8 mouse cellular contexts compared by ENCODE assay signal in genomic region chr7:139187771-139188633, GRCm38 (mm10). TPM values are rescaled to one million over a fixed set of nuclear protein-coding genes. Genes with fewer than 3 reads are reported as not detected.
DNase-seq lines count a peak whose midpoint lies in the region; ATAC-seq lines count a peak whose summit lies in the region.
"Had no signal": no experiment of that assay in that cellular context is flagged by ENCODE, and none has a peak within 500 bp of the region (broad histone marks: within the 10 kb centered on the region; RNA-seq: fewer than 3 reads in every experiment).

No protein-coding gene starts in this region.

- H3K4me2 ChIP-seq in intestine, embryonic 14.5 days (ENCODE audit: low read length): peak overlapping the region; percentile 93

- 0 out of 2 replicates have a peak, but pooled peaks cover 3% of the 10 kb centered on the region for H3K4me1 ChIP-seq in intestine, embryonic 14.5 days (replicated peaks; ENCODE audit: control insufficient read depth, insufficient read depth, low read length)
- H3K4me1 ChIP-seq in limb, embryonic 10.5 days: peaks cover 24% of the 10 kb centered on the region
- peaks cover 14% of the 10 kb centered on the region for H3K4me1 ChIP-seq in midbrain, embryonic 10.5 days

- no peaks in the 10 kb centered on the region for H3K9me3 ChIP-seq in intestine, embryonic 14.5 days (ENCODE audit: control insufficient read depth, low read length)
- H3K9me3 ChIP-seq in limb, embryonic 10.5 days (replicated peaks): peaks cover 4% of the 10 kb centered on the region; the same call in 1 of the 2 replicates
- H3K9me3 ChIP-seq in midbrain, embryonic 10.5 days (replicated peaks): peaks cover 18% of the 10 kb centered on the region; the same call in 1 of the 2 replicates

- peak overlapping the region; percentile 62 for H3K4me3 ChIP-seq in intestine, embryonic 14.5 days (ENCODE audit: low read depth, low read length)
- H3K4me3 ChIP-seq in limb, embryonic 10.5 days: peak overlapping the region; percentile 66
- peak overlapping the region; percentile 78 for H3K4me3 ChIP-seq in midbrain, embryonic 10.5 days

- no peaks in the 10 kb centered on the region for H3K36me3 ChIP-seq in intestine, embryonic 14.5 days (ENCODE audit: control insufficient read depth, insufficient read depth, low read length)
- H3K36me3 ChIP-seq in limb, embryonic 10.5 days: no peaks in the 10 kb centered on the region
- H3K36me3 ChIP-seq in midbrain, embryonic 10.5 days: no peaks in the 10 kb centered on the region

- no peak overlapping the region; the same call in 1 of the 2 replicates for H3K27ac ChIP-seq in intestine, embryonic 14.5 days (ENCODE audit: low read depth)
- peak overlapping the region; percentile 61 for H3K27ac ChIP-seq in limb, embryonic 10.5 days
- peak overlapping the region; percentile 80 for H3K27ac ChIP-seq in midbrain, embryonic 10.5 days (replicated peaks)
- H3K27ac ChIP-seq: macrophage had no signal

- WGBS in intestine, embryonic 14.5 days: under 1% methylated on average over 93 of the region's 94 CpGs
- under 1% methylated on average over 92 of the region's 94 CpGs for WGBS in limb, embryonic 10.5 days
- under 1% methylated on average over 87 of the region's 94 CpGs for WGBS in midbrain, embryonic 10.5 days

- peak; percentile 96 for ATAC-seq in intestine, embryonic 14.5 days (replicated peaks; ENCODE audit: low FRiP score, low TSS enrichment, low read depth)

- H3K27me3 ChIP-seq in intestine, embryonic 14.5 days (replicated peaks; ENCODE audit: control insufficient read depth, insufficient read depth, low read length): peaks cover 44% of the 10 kb centered on the region
- H3K27me3 ChIP-seq in limb, embryonic 10.5 days (ENCODE audit: low read depth, poor library complexity, severe bottlenecking): peaks cover 61% of the 10 kb centered on the region
- peaks cover 70% of the 10 kb centered on the region for H3K27me3 ChIP-seq in midbrain, embryonic 10.5 days (ENCODE audit: low read depth, poor library complexity, severe bottlenecking)

- DNase-seq in adrenal gland, postnatal 36 days: peak; percentile 90 to 94
- DNase-seq in embryo, embryonic 10.5 days (ENCODE audit: low spot score): peak; percentile 91
- DNase-seq in gastrocnemius, postnatal 4 days (ENCODE audit: low spot score in 2 of 2): peak; percentile 75 to 83
- DNase-seq in intestine, embryonic 14.5 days (ENCODE audit: low spot score): no peak
- DNase-seq in limb, embryonic 10.5 days (ENCODE audit: low spot score): peak; percentile 93
- peak; percentile 89 for DNase-seq in midbrain, embryonic 10.5 days (ENCODE audit: low spot score)
- peak; percentile 63 to 67 for DNase-seq in right cerebral cortex, postnatal 36 days (ENCODE audit: low spot score in 2 of 2)

- H3K9ac ChIP-seq in intestine, embryonic 14.5 days (ENCODE audit: low read length): peak overlapping the region; percentile 46

RNA-seq across cellular contexts. Expression of gene Lrrc27, which starts 24.8 kb away (rescaled TPM):
- total RNA-seq in adrenal gland, postnatal 36 days (2021): 1 to 10 TPM; 6.9 to 8.1 TPM
- total RNA-seq in gastrocnemius, postnatal 4 days (2021): 1 to 10 TPM; 2.0 to 2.2 TPM
- 4.7 and 4.9 TPM in 2 replicates for polyA plus RNA-seq in intestine, embryonic 14.5 days (2014; fragmentation: Nextera tagmentation; extraction: Ambion mirVana)
- polyA plus RNA-seq in limb, embryonic 10.5 days (2016; fragmentation: Nextera tagmentation; extraction: Ambion mirVana): 3.0 and 4.0 TPM in 2 replicates
- 5.3 and 7.3 TPM in 2 replicates for polyA plus RNA-seq in midbrain, embryonic 10.5 days (2016; fragmentation: Nextera tagmentation; extraction: Ambion mirVana)

RNA-seq across cellular contexts. Expression of gene Stk32c, which starts 25.1 kb away (rescaled TPM):
- total RNA-seq in adrenal gland, postnatal 36 days (2021): 1 to 10 TPM; 3.3 to 3.9 TPM
- 1 to 10 TPM; 1.6 to 1.7 TPM for total RNA-seq in gastrocnemius, postnatal 4 days (2021)
- 0.12 and 0.15 TPM in 2 replicates for polyA plus RNA-seq in intestine, embryonic 14.5 days (2014; fragmentation: Nextera tagmentation; extraction: Ambion mirVana)
- 0.09 TPM in 1 of 2 replicates, not detected in the other for polyA plus RNA-seq in limb, embryonic 10.5 days (2016; fragmentation: Nextera tagmentation; extraction: Ambion mirVana)
- 0.22 and 0.35 TPM in 2 replicates for polyA plus RNA-seq in midbrain, embryonic 10.5 days (2016; fragmentation: Nextera tagmentation; extraction: Ambion mirVana)
